Mouse (Mus musculus) testis, postnatal 10 days (tissue): Measurements from ENCODE around the gene Ajap1.

Experiments
- DNase-seq: peaks from one replicate; pipeline ENCODE4 v3.0.0; 2021; ENCODE audit warnings: low spot score

Ajap1 gene

GRCm38 (mm10) chr4:153357539-153358242 lies 124.9 kb downstream of the Ajap1 start:
- peak; percentile 82 for DNase-seq

- DNase-seq, result no peak
Measured at GRCm38 (mm10) chr4:153356236-153356635, 126.4 kb downstream of the Ajap1 start.

- no peak for DNase-seq
Measured at GRCm38 (mm10) chr4:153344999-153345398, 137.6 kb downstream of the Ajap1 start.

- DNase-seq, result no peak
Measured at GRCm38 (mm10) chr4:153340887-153341286, 141.7 kb downstream of the Ajap1 start.

- DNase-seq, result no peak
Measured at GRCm38 (mm10) chr4:153335301-153335799, 147.3 kb downstream of the Ajap1 start.

DNA sequence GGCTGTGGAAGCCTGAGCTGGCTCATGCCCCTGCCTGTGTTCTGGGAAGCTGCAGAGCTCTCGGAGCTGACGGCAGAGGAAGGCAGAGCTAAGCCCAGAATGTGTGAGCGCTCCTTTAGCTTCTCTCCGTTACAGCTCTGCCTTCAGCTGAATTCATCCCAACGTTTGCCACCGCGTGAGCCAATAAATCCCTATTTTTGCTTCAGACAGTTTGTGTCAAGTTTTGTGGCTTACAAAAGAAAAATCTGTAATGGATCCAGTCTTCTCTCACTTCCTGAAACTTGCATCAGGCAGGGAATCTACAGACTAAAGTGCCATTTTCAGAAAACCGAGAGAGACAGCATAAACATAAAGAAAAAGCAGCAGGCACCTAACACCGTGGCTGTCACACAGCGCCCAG lies 154.8 kb downstream of the Ajap1 start:
- DNase-seq, result no peak
